Mouse (Mus musculus) heart, embryonic 16.5 days (tissue): ENCODE data around the gene Sec22a. TPM values are rescaled to one million over a fixed set of nuclear protein-coding genes. Genes with fewer than 3 reads are reported as not detected.

ENCODE experiments used
- polyA plus RNA-seq: library from polyadenylated mRNA; unstranded; fragments of >200 nt; fragmentation: Nextera tagmentation; extraction: Ambion mirVana; gene quantifications from 2 replicates; pipeline ENCODE4 v1.2.1, GENCODE M21; 2015

Sec22a gene
- polyA plus RNA-seq, 1 experiment from 2014 or later = 34.2 TPM

Other genes with a start within 250 kb of the Sec22a start
- 9.2 and 10.3 TPM in 2 replicates for gene Adcy5, start 209.0 kb downstream of the Sec22a start, polyA plus RNA-seq
- 26.6 and 26.9 TPM in 2 replicates for gene Pdia5, start 127.0 kb upstream of the Sec22a start, polyA plus RNA-seq
- 1.2 and 3.1 TPM in 2 replicates for gene Sema5b, start 177.2 kb upstream of the Sec22a start, polyA plus RNA-seq